Mouse (Mus musculus) adrenal gland, postnatal 25 days (tissue): Measurements from ENCODE around the gene Cdc34. TPM values are rescaled to one million over a fixed set of nuclear protein-coding genes. Genes with fewer than 3 reads are reported as not detected.

Experiments used
- DNase-seq: peaks from one replicate; pipeline ENCODE4 v3.0.0; 2021; ENCODE audit warnings: mixed read lengths
- total RNA-seq: library from RNA; stranded (reverse); gene quantifications from 2 replicates; pipeline ENCODE4 v1.2.3, GENCODE M21; 2021

Cdc34 gene
- total RNA-seq, 1 experiment from 2014 or later, result 78.6 TPM

DNA sequence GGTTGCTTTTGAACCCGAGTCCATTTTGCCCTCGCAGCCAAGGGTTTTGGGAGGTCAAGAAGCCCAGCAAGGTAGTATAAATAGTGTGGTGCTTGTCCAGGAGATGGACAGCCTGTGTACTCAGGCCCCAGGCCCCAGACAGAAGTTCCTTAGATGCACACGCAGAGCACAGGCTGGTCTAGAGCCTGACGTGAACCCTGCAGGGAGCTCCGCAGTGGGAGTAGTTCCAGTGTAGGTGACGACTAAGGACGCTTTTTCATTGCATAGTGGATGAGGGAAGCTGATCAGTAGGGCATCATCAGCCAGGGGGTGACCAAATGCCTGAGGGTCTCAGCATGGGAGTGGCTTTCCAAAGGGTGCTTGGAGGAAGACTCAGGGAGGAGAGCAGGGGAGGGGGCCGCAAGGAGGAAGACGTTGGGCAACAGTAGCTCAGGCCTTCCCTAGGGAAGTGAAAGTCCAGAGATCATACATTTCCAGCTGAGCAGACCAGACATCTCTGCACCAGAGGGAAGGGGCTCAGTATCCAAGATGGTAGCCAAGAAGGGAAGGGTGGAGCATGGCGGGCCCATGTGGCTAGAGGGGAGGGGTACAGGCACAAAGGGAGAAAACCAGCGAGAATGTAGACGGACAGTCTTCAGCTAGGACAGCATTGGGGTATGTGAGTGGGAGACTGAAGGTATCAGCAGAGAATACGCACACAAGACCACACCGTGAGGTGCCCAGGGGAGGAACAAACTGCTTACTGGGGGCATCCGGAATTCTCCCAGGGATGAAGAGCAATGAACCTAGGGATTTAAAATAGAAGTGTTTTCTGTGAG, 11.7 kb upstream of the Cdc34 start:
- no peak for DNase-seq

DNA sequence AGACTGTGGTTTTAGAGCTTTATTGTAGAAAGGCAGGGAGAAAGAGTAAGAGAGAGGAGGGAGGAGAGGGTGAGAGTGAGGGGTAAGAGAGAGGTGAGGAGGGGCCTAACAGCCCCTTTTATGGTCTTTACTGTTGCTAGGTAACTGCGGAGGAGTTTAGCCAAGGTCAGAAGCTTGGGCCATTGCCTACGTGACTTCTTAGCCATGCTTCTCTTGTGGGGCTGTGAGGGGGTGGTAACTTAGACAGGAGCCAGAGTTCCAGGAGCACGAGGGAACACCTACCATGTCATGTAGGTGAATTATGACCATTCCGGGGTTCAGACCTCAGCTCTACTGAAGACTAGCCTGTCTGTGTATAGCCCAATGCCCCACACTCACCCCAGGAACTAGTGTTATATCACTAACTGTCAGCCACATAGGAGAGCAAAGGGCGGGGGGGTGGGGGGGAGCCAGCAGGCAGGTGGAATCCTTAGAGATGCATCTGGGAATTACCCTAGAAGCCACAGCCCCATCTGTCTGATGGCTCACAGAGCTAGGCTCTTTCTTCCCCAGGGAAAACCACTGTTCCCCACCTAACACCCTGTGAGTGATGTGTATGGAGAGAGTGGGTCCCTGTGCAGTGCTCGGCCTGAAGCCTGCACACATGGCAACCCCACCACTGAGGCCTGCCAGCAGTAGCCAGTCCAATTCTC, 10.5 kb upstream of the Cdc34 start:
- no peak for DNase-seq

DNA sequence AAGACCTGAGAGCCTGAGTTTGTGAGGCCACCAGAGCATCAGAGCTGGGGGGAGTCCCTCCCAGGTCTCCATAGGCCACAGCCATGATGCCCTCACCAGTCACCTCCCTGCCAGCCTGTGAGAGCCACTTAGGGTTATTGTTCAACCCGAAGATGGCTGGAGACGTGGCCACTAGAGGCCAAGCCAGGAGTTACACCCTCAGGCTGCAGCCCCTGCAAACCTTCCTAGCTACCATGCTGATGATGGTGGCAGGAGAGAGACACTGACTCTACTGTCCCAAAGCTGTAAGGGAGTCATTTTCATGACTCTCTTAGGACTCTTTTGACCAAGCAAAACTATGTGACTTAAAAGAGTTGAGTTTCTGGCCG, 9.9 kb upstream of the Cdc34 start:
- no peak for DNase-seq

DNA sequence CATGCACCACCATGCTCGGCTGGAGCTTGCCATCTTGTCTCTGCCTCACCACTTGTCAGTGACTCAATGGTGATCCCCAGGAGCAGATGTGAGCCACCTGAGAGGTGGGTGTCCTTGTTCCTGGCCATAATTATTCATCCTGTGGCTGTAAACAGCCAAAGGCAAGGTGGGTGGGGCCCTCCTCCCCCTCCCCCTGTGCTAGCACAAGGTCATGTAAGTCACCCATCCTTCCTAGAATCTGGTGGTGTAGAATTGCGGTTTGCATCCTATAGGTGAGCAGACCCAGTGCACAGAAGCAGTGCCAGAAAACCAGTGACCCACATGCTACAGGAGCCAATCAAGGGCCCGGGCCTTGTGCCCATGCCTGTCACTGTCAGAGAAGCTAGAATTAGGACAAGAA, 8.9 kb upstream of the Cdc34 start:
- no peak for DNase-seq

DNA sequence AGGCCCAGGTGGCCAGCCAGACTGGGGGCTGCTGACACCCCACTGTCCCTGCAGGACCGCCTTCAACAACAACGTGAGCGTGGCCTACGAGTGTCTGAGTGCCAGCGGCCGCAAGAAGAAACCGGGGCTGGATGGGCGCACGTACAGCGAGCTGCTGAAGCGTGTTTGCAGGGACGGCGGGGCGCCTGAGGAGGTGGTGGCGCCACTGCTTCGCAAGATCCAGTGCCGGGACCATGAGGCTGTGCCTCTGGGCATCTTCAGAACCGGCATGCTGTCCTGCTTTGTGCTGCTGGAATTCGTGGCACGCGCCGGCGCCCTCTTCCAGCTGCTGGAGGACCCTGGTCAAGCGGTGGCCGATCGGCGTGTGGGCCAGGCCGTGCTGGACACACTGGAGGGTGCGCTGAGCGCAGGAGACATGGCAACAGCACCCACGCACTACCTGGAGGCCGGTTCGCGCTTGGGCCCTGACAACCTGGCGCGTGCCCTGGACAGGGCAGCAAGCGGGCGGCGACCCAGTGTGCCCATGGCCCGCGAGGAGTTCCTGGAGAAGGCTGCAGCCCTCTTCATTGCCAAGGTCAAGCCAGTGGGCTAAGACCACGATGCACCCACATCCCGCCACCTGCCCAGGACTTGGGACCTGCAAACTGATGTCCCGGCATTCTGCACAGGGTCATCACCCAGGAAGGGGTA, 6.5 kb upstream of the Cdc34 start:
- no peak for DNase-seq

DNA sequence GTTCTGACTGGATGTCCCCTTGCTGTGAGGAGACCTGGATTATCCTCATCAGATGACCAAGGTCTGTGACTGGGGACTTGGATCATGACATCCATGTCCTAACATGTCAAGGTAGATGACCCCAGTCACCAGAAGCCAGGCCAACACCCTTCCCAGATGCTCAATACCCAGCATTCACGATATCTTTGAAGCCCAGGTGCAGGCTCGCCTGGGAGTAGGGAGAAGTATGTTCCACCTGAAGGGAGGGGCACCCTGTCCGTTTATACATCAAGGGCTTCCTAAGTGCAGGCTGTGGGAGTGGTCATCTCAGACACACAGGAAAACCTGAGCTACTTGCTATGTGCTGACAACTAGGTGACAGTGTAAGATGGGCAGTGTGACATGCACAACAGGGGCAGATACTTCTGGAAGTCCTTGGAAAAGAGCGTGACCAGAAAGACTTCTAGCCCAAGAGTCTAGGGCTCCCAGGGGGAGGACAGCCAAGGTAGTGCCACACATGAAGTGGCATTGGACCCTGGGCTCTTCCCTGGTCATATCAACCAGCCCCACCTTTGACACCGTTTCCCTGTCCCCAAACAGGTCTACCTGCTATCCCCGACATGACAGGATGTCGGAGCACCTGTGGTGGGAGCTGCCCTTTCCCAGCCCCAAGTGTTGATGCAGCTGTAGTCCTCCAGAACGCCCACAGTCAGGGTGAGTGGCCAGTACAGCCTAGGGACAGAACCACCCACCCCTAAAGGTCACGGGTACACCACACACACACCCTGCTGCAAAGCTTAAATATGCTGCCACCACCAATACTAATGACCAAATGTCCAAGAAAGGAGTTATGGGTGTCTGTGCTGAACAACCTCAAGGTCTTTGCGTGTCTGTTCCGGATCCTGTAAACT, 1.1 kb upstream of the Cdc34 start:
- DNase-seq, result no peak

DNA sequence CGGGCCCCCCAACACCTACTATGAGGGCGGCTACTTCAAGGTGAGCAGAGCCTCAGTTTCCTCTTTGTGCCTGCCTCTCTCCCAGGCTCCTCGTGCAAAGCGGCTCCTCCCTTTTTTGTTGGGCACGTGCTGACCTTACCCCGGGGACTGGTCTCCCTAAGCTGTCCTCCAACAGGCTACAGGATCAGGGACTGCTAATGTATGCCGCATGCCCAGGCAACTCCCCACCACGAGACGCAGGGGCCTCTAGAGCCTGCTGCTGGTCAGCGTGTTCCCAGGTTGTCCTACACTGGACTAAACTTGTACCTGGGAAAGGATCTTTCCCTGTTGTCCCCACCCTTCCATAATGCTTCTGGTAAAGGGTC, 538 bp downstream of the Cdc34 start:
- DNase-seq, result no peak

DNA sequence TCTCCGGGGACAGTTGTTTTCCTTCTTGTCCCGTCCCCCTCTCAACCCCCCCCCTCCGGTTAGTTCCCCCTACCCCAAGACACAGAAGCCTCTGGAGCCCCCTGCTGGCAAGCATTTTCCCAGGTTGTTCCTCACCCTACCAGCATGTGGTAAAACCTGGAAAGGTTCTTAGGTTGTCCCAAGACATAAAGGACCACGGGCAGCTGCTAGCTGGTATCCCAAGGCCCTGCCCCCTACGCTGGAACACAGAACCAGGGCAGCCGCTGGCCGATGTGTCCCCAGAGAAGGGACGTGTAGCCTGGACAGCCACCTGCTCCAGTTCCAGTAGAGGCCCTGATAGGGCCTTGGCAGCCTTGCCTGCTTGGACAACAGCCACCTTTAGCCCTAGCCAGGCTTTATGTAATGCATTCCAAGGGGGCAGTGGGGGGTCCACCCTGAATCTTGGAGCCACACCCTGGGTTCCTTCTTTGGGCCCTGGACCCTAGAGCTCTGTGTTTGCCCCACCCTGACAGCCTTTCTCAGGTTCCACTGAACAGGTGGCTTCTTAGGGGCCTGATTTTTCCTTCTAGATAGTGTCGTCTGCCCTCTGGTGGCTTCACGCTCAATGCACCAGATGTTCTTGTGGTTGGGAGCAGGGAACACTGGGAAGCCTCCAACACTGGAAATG, 1.1 kb downstream of the Cdc34 start:
- DNase-seq, result peak; percentile 58

DNA sequence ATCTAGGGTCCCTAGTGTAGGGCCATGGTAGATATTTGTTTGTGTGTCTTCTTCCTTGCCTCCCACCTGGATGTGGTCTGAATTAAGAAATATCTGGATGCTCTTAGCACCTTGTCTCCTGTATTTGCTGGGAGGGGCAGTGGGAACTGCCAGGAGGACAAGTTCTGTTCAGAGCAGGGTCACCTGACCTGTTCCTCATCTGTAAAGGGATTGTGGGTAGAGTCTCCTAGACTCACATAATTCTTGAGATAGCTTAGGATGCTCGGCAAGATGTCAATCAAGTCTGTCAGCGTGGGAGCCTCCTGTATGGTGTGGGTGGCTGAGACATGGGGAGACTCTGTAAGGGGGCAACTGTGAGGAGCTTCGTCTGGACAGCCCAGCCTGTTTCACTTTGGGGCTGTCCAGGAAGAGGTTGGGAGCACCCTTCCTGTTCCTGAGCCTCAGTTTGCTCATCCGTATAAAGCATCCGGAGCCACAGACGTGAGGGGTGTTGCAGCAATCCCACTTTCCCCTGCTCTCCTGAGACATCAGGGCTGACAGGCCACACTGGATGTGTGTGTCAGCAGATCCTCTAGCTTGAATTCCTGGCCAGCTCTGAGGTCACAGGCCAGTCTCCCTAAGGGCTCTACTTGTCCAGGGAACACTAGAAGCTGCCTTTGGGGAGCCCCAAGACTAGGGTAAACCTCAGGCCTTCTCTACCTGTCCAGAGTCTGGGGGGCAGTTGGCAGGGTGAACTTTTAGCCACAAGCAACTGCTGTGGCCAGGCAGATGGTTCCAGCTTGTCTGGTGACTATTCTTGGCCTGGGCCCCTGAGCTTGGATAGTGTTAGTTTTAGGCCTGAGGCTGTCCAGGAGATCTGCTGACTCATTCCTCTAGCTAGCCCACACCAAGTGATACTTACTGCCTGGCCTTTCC, 2.0 kb downstream of the Cdc34 start:
- DNase-seq, result no peak

DNA sequence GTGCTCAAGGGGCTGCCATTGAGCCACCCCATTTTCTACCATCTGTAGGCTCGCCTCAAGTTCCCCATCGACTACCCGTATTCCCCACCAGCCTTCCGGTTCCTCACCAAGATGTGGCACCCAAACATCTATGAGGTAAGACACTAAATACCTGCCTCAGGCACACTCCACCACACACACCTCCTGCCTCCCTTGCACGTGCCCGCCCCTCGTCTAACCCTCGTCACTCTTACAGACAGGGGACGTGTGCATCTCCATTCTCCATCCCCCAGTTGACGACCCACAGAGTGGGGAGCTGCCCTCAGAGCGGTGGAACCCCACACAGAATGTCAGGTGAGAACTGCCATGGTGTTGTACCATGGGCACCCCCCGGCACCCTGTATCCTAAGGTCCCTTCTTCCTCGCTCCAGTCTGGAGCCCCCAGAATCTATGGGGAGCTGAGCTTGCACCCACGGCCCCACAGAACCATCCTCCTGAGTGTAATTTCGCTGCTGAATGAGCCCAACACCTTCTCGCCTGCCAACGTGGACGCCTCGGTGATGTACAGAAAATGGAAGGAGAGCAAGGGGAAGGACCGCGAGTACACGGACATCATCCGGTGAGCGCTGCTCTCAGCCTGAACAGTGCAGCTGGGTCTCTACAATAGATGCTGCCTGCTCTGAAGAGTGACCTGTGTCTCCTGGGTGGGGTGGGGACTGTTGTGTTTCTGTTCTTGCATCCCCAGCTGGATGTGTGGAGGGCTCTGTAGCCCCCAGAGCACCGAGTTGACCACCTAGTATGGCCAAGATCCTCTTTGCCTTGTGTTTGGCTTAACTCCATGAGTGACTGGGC, 3.0 kb downstream of the Cdc34 start:
- no peak for DNase-seq

DNA sequence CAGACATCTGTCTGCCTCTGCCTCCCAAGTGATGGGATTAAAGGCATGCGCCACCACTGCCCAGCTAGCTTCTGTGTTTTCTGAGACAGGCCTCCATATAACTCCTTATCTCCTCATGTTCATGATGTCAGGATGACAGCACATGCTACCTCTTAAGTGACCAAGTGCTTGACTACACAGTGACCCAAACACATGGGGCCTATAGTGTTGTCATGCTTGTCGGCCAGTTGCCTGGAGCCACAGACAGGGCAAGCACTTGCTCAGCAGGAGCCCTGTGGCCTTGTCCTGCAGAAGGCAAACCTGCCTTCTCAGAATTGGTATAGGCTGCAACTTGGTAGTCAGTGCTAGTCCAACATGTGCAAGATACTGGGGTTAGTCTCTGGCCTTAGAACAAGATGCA, 4.2 kb downstream of the Cdc34 start:
- DNase-seq, result no peak

DNA sequence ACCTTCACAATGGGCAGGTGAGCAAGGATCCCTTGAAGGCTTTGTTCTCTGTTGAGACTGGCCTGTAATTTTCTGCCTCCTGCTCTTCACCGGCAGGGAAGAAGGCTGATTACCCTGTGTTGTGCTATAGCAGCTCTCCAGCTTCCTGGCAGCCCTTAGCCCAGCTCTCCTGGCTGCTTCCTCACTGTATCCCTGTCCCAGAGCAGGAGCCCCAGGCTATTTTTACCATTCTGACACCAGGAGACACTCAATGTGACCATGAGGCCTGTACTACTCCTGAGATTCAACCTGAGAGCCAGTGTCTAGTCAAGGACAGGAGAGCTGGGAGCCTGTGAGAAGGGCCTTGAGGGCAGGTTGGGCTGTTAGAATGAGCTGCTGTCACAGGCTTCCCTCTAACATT, 4.7 kb downstream of the Cdc34 start:
- DNase-seq, result no peak

DNA sequence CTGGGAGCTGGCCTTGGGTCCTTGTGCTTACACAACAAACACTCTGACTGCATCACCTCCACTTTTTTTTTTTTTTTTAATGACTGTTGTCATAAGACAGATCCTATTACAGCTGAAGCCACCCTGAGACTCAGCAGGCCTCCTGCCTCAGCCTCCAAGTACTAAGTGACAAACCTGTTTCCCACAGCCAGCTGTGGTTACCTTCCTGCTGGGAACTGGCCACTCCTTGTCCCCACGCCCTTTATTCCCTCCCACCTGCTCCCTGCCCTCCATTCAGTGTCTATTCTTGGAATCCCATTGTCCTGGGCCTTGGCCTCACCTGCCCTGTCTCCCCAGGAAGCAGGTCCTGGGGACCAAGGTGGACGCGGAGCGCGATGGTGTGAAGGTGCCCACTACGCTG, 5.5 kb downstream of the Cdc34 start:
- DNase-seq, result no peak

DNA sequence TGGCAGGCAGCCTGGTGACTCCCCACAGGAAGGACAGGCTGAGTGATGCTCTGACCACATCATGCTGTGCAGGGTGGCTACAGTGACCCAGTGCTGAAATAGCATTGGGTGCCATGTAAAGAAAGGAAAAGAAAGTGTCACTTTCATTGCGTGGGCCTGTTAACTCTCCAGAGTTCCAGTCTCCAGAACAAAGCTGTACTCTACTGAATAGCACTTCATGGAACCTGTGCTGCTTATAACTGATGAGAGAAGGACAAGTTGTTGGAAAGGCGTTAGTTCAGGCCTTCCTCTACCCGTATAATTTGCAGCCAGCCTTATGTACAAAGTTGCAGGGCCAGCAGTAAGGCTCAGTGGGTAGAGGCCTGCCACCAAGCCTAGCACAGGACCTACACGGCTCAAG, 6.7 kb downstream of the Cdc34 start, which contains the start of gene Gzmm:
TSS of gene Gzmm (plus strand) at position 301 of the 400 bp plus-strand sequence.
- DNase-seq, result no peak

DNA sequence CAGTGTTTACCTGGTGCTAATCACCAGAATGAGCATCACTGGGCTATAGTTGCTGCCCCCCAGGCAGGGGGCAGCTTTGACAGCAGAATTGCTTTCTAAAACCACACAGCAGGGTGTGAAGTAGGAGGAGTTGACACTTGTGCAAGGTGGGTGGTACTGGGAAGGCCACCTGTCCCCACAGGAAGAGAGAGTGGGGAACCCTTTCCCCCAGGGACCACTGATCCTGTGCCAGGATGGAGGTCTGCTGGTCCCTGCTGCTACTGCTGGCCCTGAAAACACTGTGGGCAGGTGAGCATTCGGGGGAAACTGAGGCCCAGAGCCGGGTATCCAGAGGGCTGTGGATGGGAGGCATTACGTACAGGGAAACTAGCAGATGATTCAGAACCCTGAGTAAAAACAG, 7.2 kb downstream of the Cdc34 start:
- DNase-seq, result no peak

DNA sequence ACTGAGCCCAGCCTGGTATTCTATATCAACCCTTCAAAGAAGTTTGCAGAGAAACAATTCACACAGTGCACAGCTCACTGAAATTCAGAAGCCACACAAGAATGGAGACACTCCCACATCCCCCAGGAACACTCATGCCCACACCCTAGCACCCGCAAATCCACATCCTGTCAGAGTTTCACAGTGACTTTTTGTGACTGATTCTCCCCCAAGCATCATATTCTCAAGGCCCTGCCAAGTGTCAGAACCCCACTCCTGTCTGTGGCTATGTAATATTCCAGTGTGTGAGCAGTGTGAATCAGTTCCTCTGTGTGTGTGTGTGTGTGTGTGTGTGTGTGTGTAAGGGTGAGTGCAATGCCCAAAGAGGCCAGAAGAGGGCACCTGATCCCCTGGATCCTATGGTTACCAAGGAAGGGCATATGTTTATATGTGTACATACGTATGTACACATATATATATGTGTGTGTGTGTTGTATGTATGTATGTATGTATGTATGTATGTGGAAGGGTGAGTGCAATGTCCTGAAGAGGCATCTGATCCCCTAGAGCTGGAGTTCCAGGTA, 10.1 kb downstream of the Cdc34 start:
- no peak for DNase-seq

DNA sequence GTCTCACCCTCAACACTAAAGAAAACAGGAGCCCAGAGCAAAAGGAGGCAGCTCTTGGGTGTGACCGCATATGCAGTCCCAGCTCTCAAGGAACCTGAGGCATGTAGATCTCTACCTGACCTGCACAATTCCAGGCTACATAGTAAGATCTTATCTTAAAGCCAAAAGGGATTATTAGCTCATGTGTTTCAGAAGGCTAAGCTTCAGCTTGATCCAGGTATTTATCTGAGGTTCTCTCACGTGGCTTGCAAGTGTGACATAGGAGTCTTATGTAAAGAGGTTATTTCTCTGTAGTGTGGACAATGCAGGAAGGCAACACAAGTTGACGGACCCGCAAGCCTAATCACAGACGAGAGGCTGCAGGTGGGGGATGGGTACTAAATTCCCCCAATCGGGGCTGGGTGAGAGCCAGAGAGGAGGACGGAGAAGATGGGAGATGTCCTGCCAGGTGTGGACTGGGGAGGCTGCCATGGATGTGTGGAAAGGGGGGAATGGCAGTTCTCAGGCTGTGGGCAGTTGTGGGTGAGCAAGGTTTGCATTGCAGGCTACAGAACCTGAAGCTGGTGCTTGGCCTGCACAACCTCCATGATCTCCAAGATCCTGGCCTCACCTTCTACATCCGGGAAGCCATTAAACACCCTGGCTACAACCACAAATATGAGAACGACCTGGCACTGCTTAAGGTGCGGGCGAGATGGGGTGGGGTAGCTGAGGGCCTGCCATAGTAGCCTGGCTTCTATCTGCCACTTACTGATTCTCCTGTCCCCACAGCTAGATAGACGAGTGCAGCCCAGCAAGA, 11.8 kb downstream of the Cdc34 start:
- no peak for DNase-seq

DNA sequence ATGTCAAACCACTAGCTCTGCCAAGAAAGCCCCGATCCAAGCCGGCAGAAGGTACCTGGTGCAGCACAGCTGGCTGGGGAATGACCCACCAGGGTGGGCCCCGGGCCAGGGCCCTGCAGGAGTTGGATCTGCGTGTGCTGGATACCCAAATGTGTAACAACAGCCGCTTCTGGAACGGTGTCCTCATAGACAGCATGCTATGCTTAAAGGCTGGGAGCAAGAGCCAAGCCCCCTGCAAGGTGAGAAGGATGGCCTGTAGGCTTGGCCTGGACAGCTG, 12.3 kb downstream of the Cdc34 start:
- DNase-seq, result no peak
